Mouse (Mus musculus): ENCODE results near the gene Asxl1. TPM values are rescaled to one million over a fixed set of nuclear protein-coding genes. Genes with fewer than 3 reads are reported as not detected.

Asxl1 gene
- polyA plus RNA-seq, 1 experiment from 2014 or later, result 12.2 TPM

DNA sequence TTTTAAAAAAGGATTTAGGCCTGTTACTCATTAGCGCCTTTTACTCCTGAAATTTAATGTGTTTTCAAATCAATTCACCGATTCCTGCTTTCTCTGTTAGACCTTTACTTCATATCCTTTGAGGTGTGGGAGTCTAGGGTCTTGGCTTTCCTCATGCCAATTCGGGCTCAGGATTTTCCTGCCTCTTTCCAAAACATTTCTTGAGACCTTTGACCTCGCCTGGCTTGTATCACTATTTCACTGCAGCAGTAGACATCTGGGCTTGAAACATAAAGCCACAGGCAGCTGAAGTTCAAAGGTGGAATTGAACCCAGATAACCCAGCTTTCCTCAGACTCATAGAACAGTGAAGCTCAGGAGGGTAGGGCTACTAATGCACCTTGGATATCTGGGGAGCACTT, 100.8 kb downstream of the Asxl1 start:
- Histone ChIP-seq H3K9me3 (replicated peaks) (no peaks in the 10 kb centered on the region), H3K4me2 (peak overlapping the region; percentile 99), H3K27me3 (replicated peaks) (peaks cover 25% of the 10 kb centered on the region), H3K27ac (no peak overlapping the region), H3K4me1 (peaks cover 58% of the 10 kb centered on the region), H3K9ac (no peak overlapping the region), H3K4me3 (no peak overlapping the region), H3K36me3 (no peaks in the 10 kb centered on the region; the same call in 1 of the 2 replicates)
- 24% methylated on average over 4 of the region's 4 CpGs for WGBS (ENCODE audit: insufficient replicate concordance)
- ATAC-seq, result no peak

DNA sequence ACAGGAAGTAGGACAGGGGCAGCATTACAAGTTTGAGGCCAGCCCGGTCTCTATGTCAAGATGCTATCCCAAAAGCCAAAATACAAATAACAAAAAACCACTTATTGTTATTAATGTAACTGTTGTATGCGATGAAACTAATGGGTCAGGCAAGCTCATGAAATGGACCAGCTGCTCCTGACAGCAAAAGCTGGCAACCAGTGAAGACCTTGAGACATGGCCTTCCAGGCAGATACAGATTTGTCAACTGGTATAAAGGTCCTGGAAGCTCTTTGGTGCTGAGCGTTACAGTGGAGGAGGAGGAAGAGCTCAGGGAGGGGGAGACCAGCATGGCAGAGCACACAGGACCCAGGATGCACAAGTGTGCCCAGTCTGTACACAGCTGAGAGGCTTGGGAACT, 102.1 kb downstream of the Asxl1 start:
- Histone ChIP-seq H3K36me3 (no peaks in the 10 kb centered on the region; the same call in 1 of the 2 replicates), H3K27me3 (replicated peaks) (peaks cover 24% of the 10 kb centered on the region), H3K4me2 (no peak overlapping the region), H3K9me3 (replicated peaks) (no peaks in the 10 kb centered on the region), H3K4me3 (no peak overlapping the region), H3K9ac (no peak overlapping the region), H3K4me1 (peaks cover 53% of the 10 kb centered on the region), H3K27ac (no peak overlapping the region)
- 87% methylated on average over 3 of the region's 3 CpGs for WGBS (ENCODE audit: insufficient replicate concordance)
- ATAC-seq, result no peak

DNA sequence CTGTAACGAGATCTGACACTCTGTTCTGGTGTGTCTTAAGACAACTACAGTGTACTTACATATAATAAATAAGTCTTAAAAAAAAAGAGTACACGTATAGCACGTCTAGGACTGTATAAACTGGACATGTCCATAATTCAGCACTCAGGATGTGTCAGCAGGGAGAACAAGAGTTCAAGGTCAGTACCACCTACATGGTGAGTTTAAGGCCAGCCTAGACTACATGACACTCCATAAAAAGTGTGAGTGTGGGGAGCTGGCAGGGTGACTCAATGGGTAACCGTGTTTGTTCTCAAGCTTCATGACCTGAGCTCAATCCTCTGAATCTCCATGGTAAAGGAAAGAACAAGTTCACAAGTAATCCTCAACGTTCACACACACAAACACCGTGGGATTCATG, 102.9 kb downstream of the Asxl1 start:
- H3K9ac ChIP-seq, result no peak overlapping the region
- no peaks in the 10 kb centered on the region for H3K9me3 ChIP-seq (replicated peaks)
- no peak overlapping the region for H3K27ac ChIP-seq
- peaks cover 53% of the 10 kb centered on the region for H3K4me1 ChIP-seq
- H3K4me3 ChIP-seq, result no peak overlapping the region
- 80% methylated on average over 6 of the region's 6 CpGs for WGBS (ENCODE audit: insufficient replicate concordance)
- no peaks in the 10 kb centered on the region; the same call in 1 of the 2 replicates for H3K36me3 ChIP-seq
- no peak overlapping the region for H3K4me2 ChIP-seq
- peaks cover 16% of the 10 kb centered on the region for H3K27me3 ChIP-seq (replicated peaks)
- no peak for ATAC-seq

Other genes starting within 250 kb of the Asxl1 start
- gene Hck, start 237.4 kb upstream of the Asxl1 start, polyA plus RNA-seq (2016; fragmentation: Nextera tagmentation; extraction: Ambion mirVana), result 5.6 and 6.5 TPM in 2 replicates
- gene Tm9sf4, start 184.5 kb upstream of the Asxl1 start, polyA plus RNA-seq (2016; fragmentation: Nextera tagmentation; extraction: Ambion mirVana), result 43.4 and 44.8 TPM in 2 replicates
- 4.1 and 4.6 TPM in 2 replicates for gene Tspyl3, start 120.4 kb upstream of the Asxl1 start, polyA plus RNA-seq (2016; fragmentation: Nextera tagmentation; extraction: Ambion mirVana)
- 24.4 and 26.8 TPM in 2 replicates for gene Plagl2, start 104.4 kb upstream of the Asxl1 start, polyA plus RNA-seq (2016; fragmentation: Nextera tagmentation; extraction: Ambion mirVana)
- 3.6 and 4.3 TPM in 2 replicates for gene Pofut1, start 104.3 kb upstream of the Asxl1 start, polyA plus RNA-seq (2016; fragmentation: Nextera tagmentation; extraction: Ambion mirVana)
- gene Kif3b, start 54.4 kb upstream of the Asxl1 start, polyA plus RNA-seq (2016; fragmentation: Nextera tagmentation; extraction: Ambion mirVana), result 2.7 and 2.9 TPM in 2 replicates
- not detected in 2 replicates for gene 4930404H24Rik, start 147.0 kb downstream of the Asxl1 start, polyA plus RNA-seq (2016; fragmentation: Nextera tagmentation; extraction: Ambion mirVana)
- gene Nol4l, start 184.1 kb downstream of the Asxl1 start, polyA plus RNA-seq (2016; fragmentation: Nextera tagmentation; extraction: Ambion mirVana), result 9.3 and 9.8 TPM in 2 replicates